Mouse (Mus musculus) macrophage (primary cell): Measurements from ENCODE around the gene Otof. TPM values are rescaled to one million over a fixed set of nuclear protein-coding genes. Genes with fewer than 3 reads are reported as not detected.

Experiments
- H3K27ac ChIP-seq: fragments of 350-480 bp; formaldehyde crosslinking; 2 replicates; pipeline ENCODE4 v1.9.0; 2021
- H3K36me3 ChIP-seq: fragments of 350-480 bp; formaldehyde crosslinking; 2 replicates; pipeline ENCODE4 v1.9.0; 2021; ENCODE audit errors: inconsistent target
- H3K4me3 ChIP-seq: fragments of 350-480 bp; formaldehyde crosslinking; 2 replicates; pipeline ENCODE4 v1.9.0; 2021; ENCODE audit errors: inconsistent target
- H3K79me2 ChIP-seq: fragments of 350-480 bp; formaldehyde crosslinking; 2 replicates; pipeline ENCODE4 v1.9.0; 2021; ENCODE audit errors: inconsistent target
- WGBS: methylation state at CpG from one replicate; pipeline ENCODE4 v1.1.7; 2026; ENCODE audit warnings: inconsistent platforms; ENCODE audit not compliant: missing documents; 5-methylcytosine and 5-hydroxymethylcytosine counted together
- polyA plus RNA-seq: library from polyadenylated mRNA; stranded (reverse); fragments of 250-400 nt; gene quantifications from 3 replicates; pipeline ENCODE4 v1.2.4, GENCODE M21; 2018; ENCODE audit warnings: inconsistent platforms

Otof gene
- polyA plus RNA-seq, 1 experiment from 2014 or later, result not detected

GRCm38 (mm10) chr5:30401165-30401564 lies 60.6 kb downstream of the Otof start:
- Histone ChIP-seq H3K36me3 (no peaks in the 10 kb centered on the region), H3K27ac (no peak overlapping the region), H3K4me3 (no peak overlapping the region), H3K79me2 (no peaks in the 10 kb centered on the region)
- 75% methylated on average over 8 of the region's 8 CpGs for WGBS

DNA sequence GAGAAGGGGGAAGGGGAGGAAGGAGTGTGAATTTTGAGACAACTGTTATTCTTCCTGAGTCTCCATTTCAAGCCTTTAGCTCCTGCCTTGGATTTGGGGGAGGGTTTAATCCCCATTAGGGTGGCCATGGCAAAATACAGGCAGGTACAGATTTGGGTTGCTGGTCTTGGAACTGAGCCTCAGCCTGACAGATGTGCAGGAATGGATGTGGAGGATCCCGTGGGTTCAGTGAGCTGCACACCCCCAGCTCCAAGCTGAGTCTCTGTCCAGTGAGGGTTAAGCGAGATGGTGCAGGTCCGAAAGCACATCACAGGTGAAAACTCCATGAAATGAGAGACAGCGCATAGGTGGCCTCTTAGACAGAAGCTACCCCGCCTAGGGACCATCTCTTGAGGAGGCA lies 61.2 kb downstream of the Otof start:
- Histone ChIP-seq H3K27ac (no peak overlapping the region), H3K4me3 (no peak overlapping the region), H3K79me2 (no peaks in the 10 kb centered on the region), H3K36me3 (no peaks in the 10 kb centered on the region)
- WGBS, result 83% methylated on average over 5 of the region's 5 CpGs

- Histone ChIP-seq H3K27ac (no peak overlapping the region), H3K79me2 (no peaks in the 10 kb centered on the region), H3K4me3 (no peak overlapping the region), H3K36me3 (no peaks in the 10 kb centered on the region)
- WGBS, result 33% methylated on average over 7 of the region's 7 CpGs
Observed at GRCm38 (mm10) chr5:30391473-30391872, 70.3 kb downstream of the Otof start.

DNA sequence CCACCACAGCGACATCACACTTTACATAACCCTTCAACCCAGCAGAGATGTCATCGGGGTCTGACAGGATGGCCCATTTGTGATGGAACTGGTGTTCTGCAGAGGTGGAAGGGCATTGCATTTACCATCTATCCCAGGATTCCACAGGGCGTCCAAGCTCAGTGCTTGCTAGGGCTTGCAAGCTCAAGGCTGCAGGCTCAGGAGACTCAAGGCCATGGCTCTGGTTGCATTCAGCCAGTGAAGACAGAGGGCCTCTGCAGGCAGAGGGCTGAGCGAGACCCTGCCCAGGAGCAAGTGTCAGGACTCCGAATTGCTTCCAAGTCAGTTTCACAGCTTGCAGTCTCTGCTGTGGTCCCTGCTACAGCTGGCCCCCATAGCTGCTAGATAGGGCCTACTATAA lies 71.9 kb downstream of the Otof start:
- Histone ChIP-seq H3K79me2 (no peaks in the 10 kb centered on the region), H3K27ac (no peak overlapping the region), H3K4me3 (no peak overlapping the region), H3K36me3 (no peaks in the 10 kb centered on the region)
- WGBS, result 93% methylated on average over 5 of the region's 5 CpGs

DNA sequence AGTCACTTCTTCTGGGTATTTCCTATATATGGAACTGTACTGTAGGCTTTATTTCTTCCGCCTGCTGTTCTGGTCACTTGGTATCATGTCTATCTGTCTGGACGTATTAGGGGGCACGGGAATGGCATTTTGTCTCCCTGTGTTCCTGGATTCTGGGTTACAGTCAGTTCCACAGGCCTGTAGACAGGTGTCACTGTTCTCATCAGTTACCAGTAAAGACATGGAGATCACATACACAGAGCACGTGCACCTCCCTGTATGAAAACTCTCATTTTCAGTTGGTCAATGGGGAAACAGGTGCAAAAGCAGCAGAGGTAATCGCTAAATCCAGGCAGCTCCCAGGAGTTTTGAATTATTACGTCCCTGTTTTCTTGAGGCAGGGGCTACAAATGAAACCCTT lies 74.0 kb downstream of the Otof start:
- H3K79me2 ChIP-seq, result no peaks in the 10 kb centered on the region
- no peak overlapping the region for H3K4me3 ChIP-seq
- 80% methylated on average over 6 of the region's 6 CpGs for WGBS
- no peaks in the 10 kb centered on the region for H3K36me3 ChIP-seq
- H3K27ac ChIP-seq, result no peak overlapping the region

DNA sequence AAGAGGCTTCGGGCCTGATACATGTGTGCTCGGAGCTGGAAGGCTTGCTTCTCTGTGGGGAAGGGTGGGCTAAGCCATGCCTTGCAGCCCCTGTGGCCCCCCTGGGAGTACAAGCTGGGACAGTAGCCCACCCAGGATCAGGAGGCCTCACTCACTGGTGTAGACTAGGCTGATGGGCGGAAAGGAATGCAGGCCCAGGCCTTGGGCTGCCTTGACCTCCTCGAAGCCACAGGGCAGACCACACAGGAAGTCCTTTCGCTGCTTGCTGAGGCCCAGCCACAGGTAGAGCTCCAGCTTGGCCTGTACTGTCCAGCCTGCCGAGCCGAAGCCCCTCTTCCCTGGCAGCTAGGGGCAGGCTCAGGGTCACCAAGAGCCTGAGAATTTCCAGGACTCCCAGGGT lies 78.9 kb downstream of the Otof start:
- WGBS, result 37% methylated on average over 7 of the region's 7 CpGs
- Histone ChIP-seq H3K4me3 (no peak overlapping the region), H3K79me2 (no peaks in the 10 kb centered on the region), H3K27ac (no peak overlapping the region), H3K36me3 (no peaks in the 10 kb centered on the region)

DNA sequence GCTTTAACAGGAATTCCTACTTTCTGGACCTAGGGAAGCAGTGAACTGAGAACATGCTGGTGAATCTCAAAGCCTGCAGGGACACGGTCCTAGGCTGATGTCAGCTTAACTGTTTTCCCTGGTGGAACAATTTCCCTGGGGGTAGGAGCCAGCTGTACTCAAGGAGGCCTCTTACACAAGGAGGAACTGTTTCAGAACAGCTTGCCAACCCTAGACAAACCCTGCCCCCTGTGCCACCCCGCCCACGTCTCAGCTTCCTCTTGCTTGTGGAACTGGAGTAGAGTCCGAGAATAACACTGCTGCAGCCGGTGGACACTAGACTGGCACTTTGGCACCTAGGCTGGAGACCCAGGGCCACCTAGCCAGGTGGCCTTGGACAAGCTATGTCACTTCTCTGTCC lies 92.3 kb downstream of the Otof start:
- Histone ChIP-seq H3K27ac (no peak overlapping the region), H3K4me3 (no peak overlapping the region), H3K79me2 (no peaks in the 10 kb centered on the region), H3K36me3 (no peaks in the 10 kb centered on the region)
- WGBS, result 4% methylated on average over 5 of the region's 5 CpGs

DNA sequence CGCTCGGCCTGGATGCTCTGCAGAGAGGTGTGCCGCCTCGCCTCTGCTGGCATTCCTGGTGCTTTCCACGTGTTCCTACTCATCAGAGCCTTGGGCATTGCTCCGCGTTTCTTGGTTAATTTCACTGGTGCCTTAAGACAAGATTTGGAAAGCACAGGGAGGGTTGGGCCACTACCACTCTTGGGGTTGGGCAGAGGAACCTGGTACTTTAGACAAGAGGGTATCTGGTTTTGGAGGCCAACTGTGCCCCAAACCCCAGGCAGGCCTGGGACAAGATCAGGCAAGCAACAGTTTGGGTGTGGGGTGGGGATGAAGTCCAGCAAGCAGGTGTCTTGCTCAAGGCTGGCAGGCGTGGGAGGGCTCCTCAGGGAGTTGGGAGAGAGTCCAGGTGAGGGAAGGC lies 94.3 kb downstream of the Otof start:
- no peak overlapping the region for H3K27ac ChIP-seq
- no peaks in the 10 kb centered on the region for H3K79me2 ChIP-seq
- H3K36me3 ChIP-seq, result no peaks in the 10 kb centered on the region
- 94% methylated on average over 8 of the region's 8 CpGs for WGBS
- no peak overlapping the region for H3K4me3 ChIP-seq

DNA sequence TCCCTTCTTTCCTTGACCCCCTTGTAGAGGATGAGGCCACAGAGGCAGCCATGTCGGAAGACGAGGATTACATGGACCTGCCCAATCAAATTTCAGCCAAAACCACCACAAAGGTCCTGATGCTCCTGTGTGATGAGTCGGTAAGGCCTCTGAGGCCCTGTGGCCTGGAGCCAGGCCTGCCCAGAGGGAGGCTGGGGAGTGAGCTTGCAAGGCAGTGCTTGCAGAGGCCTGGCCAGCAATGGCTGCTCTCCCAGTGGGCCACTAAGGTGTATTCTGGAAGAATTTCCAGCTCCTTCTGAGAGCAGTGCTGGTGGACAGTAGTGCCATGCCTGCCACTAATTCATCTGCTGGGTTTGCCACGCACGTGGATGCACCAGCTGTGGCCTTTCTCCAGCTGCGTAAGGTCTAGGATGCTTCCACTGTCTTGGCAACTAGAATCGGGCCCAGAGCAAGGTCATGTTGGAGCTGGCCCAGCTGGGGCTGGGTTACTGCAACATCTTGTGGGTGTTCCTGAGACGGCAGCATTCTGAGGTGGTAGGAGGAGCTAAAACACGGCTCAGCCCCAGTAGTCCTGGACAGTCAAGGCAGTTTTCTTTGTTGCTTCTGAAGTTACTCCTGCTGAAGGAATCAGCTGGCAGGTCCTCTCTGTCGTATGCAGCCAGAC lies 103.2 kb downstream of the Otof start:
- 86% methylated on average over 10 of the region's 10 CpGs for whole genome bisulfite sequencing
- H3K27ac ChIP-seq, result no peak overlapping the region

GRCm38 (mm10) chr5:30356647-30357046 lies 105.1 kb downstream of the Otof start:
- Histone ChIP-seq H3K27ac (no peak overlapping the region), H3K4me3 (no peak overlapping the region), H3K79me2 (no peaks in the 10 kb centered on the region), H3K36me3 (no peaks in the 10 kb centered on the region)
- 93% methylated on average over 7 of the region's 7 CpGs for WGBS

More for the DNA sequence above, 103.2 kb downstream of the Otof start:
- Histone ChIP-seq H3K4me3 (no peak overlapping the region), H3K36me3 (no peaks in the 10 kb centered on the region), H3K79me2 (no peaks in the 10 kb centered on the region)

GRCm38 (mm10) chr5:30355559-30356159 lies 106.1 kb downstream of the Otof start:
- H3K79me2 ChIP-seq, result no peaks in the 10 kb centered on the region
- H3K36me3 ChIP-seq, result no peaks in the 10 kb centered on the region
- WGBS, result 77% methylated on average over 14 of the region's 14 CpGs
- H3K4me3 ChIP-seq, result no peak overlapping the region
- H3K27ac ChIP-seq, result no peak overlapping the region

GRCm38 (mm10) chr5:30355114-30355513 lies 106.6 kb downstream of the Otof start:
- 50% methylated on average over 7 of the region's 7 CpGs for WGBS

DNA sequence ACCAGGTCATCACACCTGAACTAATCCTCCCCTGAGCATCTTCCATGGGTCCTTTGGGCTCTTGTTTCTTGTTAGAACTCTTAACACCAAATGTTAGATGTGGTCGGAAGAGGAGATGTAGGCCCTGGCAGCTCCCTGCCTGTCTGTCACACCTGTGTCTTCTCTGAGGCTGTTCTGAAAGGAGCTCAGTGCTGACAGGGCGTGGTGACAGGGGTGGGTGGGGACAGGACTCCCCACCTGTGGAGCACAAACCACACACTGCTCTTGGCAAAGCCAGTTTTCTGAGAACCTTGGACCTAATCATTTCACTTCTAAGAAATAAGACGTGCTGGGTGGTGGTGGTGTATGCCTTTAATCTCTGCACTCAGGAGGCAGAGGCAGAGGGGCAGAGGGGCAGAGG lies 108.1 kb downstream of the Otof start:
- no peaks in the 10 kb centered on the region for H3K79me2 ChIP-seq
- no peak overlapping the region for H3K4me3 ChIP-seq
- 92% methylated on average over 3 of the region's 3 CpGs for WGBS

More at GRCm38 (mm10) chr5:30355114-30355513, 106.6 kb downstream of the Otof start:
- no peak overlapping the region for H3K27ac ChIP-seq
- no peak overlapping the region for H3K4me3 ChIP-seq
- no peaks in the 10 kb centered on the region for H3K36me3 ChIP-seq
- H3K79me2 ChIP-seq, result no peaks in the 10 kb centered on the region

DNA sequence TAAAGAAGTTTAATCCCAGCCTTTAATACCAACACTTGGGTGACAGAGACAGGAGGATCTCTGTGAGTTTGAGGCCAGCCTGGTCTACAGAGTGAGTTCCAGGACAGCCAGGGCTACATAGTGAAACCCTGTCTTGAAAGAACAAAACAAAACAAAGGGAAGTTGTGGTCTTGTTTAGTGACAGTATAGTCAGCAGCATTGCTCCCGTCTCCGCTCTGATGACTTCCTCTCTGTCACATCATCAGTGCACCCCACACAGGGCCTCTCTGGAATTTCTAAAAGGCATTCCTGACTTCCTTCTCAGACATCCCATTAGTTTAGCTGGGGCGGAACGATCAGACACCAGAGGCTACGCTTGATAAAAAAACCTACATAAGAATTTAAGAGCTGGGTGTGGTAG lies 117.8 kb downstream of the Otof start:
- Histone ChIP-seq H3K36me3 (no peaks in the 10 kb centered on the region), H3K4me3 (no peak overlapping the region), H3K79me2 (no peaks in the 10 kb centered on the region), H3K27ac (no peak overlapping the region)
- 35% methylated on average over 5 of the region's 5 CpGs for WGBS

More for the DNA sequence above, 108.1 kb downstream of the Otof start:
- no peak overlapping the region for H3K27ac ChIP-seq
- H3K36me3 ChIP-seq, result no peaks in the 10 kb centered on the region

DNA sequence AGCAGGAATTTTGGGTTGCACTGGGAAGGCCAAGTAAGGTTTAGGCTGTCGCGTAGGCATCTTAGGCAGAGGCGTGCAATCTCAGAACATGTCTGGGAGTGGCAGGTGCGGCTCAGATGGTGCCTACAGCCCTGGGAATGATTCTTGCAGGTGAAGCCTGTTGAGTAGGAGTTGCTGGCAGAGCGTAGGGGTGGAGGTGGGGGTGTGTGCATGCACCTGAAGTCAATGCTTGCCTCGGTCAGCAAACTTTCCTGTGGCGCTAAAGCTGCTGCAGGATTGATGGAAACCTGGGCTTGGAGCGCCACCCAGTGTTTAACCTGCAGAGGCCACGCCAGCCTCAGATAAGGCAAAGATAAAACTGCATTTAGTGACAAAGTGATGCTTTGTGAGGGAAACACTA lies 118.6 kb downstream of the Otof start:
- Histone ChIP-seq H3K36me3 (no peaks in the 10 kb centered on the region), H3K27ac (no peak overlapping the region), H3K4me3 (no peak overlapping the region), H3K79me2 (no peaks in the 10 kb centered on the region)
- 20% methylated on average over 9 of the region's 9 CpGs for WGBS

- H3K4me3 ChIP-seq, result no peak overlapping the region
- 28% methylated on average over 17 of the region's 17 CpGs for WGBS
- H3K27ac ChIP-seq, result no peak overlapping the region
- no peaks in the 10 kb centered on the region for H3K79me2 ChIP-seq
- H3K36me3 ChIP-seq, result no peaks in the 10 kb centered on the region
Observed at GRCm38 (mm10) chr5:30342601-30343015, 119.1 kb downstream of the Otof start.
